Mouse (Mus musculus): ENCODE data around the gene Slc19a3. TPM values are rescaled to one million over a fixed set of nuclear protein-coding genes. Genes with fewer than 3 reads are reported as not detected.

Gene Slc19a3
- polyA plus RNA-seq, 1 experiment: 0.63 TPM

DNA sequence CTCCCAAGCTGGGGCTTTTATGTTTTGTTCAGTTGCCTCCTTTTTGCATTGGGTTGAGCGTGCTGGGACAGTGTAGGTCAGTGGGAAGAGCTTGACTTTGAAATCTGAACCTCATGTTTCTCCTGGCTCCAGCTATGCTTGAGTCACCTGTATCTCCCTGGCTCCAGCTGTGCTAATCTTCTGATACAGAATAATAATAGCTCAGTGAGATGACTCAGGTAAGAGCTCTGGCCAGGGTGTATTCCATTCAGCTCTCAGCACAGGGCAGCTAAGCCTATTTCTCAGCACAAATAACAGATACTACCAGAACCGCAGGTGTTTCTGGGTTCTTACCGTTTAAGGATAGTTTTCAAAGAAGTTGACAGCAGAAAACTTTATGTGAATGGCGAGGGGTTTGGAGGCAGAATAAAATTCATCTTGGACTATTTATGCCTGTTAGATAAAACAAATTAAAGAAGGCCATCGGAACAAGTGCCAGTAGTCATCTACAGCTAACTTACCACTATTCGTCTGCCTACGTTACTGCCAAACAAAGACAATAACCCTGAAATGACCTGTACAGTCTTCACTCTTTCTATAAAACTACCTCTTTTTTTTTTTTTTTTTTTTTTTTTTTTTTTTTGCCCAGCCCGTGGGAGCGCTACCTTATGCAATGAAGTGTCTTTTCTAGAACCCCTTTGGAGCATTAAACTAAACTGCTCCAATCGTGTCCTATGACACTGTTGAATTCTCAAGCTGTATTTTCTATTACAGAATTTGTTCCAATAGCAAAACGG, 1.2 kb downstream of the Slc19a3 start:
- Histone ChIP-seq H3K36me3 (ENCODE audit: control insufficient read depth, insufficient read depth, low read length) (no peaks in the 10 kb centered on the region), H3K4me3 (ENCODE audit: low read depth, low read length) (no peak overlapping the region), H3K27ac (ENCODE audit: insufficient read depth, low read depth, low read length) (no peak overlapping the region), H3K27me3 (ENCODE audit: control insufficient read depth, insufficient read depth, low read length) (no peaks in the 10 kb centered on the region), H3K4me1 (ENCODE audit: control insufficient read depth, insufficient read depth, insufficient read length, low read length) (peaks cover 5% of the 10 kb centered on the region; the same call in 1 of the 2 replicates)
- 76% methylated on average over 11 of the region's 11 CpGs for WGBS
- no peak for TF ChIP-seq CTCF (IDR thresholded peaks at IDR 0.05; ENCODE audit: extremely low read depth, insufficient read length, insufficient replicate concordance, low read depth, low read length)
- no peak for TF ChIP-seq POLR2A (IDR thresholded peaks at IDR 0.05; ENCODE audit: low read depth, low read length)

GRCm38 (mm10) chr1:83034509-83034908, 3.7 kb downstream of the Slc19a3 start:
- H3K4me3 ChIP-seq (ENCODE audit: low read depth, low read length): no peak overlapping the region
- 81% methylated on average over 5 of the region's 5 CpGs for WGBS
- TF ChIP-seq CTCF (IDR thresholded peaks at IDR 0.05; ENCODE audit: extremely low read depth, insufficient read length, insufficient replicate concordance, low read depth, low read length): no peak
- no peak for TF ChIP-seq POLR2A (IDR thresholded peaks at IDR 0.05; ENCODE audit: low read depth, low read length)
- H3K4me1 ChIP-seq (ENCODE audit: control insufficient read depth, insufficient read depth, insufficient read length, low read length): peaks cover 5% of the 10 kb centered on the region; the same call in 1 of the 2 replicates
- no peaks in the 10 kb centered on the region for H3K36me3 ChIP-seq (ENCODE audit: control insufficient read depth, insufficient read depth, low read length)
- H3K27me3 ChIP-seq (ENCODE audit: control insufficient read depth, insufficient read depth, low read length): no peaks in the 10 kb centered on the region
- no peak overlapping the region for H3K27ac ChIP-seq (ENCODE audit: insufficient read depth, low read depth, low read length)

DNA sequence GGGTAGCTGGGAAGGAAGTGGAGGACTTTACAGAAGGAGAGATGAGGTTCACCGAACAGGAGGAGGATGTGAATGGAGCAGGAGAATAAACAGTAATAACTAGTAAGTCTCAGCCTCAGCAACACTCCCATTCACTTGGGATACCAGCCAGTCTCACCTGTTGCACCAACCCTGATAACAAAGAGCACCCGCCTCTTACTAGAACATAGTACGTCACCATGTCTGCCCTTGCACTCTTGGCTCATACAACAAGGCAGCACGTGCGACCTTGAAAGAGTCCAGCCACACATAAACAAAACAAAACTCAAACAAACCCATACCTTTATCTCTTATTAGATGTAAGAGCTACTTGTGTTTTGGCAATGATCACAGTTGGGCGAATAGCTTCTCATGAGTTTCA, 5.7 kb downstream of the Slc19a3 start:
- TF ChIP-seq POLR2A (IDR thresholded peaks at IDR 0.05; ENCODE audit: low read depth, low read length): no peak
- no peak for TF ChIP-seq CTCF (IDR thresholded peaks at IDR 0.05; ENCODE audit: extremely low read depth, insufficient read length, insufficient replicate concordance, low read depth, low read length)
- H3K27me3 ChIP-seq (ENCODE audit: control insufficient read depth, insufficient read depth, low read length): no peaks in the 10 kb centered on the region
- H3K27ac ChIP-seq (ENCODE audit: insufficient read depth, low read depth, low read length): no peak overlapping the region
- no peaks in the 10 kb centered on the region for H3K4me1 ChIP-seq (ENCODE audit: control insufficient read depth, insufficient read depth, insufficient read length, low read length)
- H3K36me3 ChIP-seq (ENCODE audit: control insufficient read depth, insufficient read depth, low read length): no peaks in the 10 kb centered on the region
- no peak overlapping the region for H3K4me3 ChIP-seq (ENCODE audit: low read depth, low read length)
- 38% methylated on average over 6 of the region's 6 CpGs for WGBS

DNA sequence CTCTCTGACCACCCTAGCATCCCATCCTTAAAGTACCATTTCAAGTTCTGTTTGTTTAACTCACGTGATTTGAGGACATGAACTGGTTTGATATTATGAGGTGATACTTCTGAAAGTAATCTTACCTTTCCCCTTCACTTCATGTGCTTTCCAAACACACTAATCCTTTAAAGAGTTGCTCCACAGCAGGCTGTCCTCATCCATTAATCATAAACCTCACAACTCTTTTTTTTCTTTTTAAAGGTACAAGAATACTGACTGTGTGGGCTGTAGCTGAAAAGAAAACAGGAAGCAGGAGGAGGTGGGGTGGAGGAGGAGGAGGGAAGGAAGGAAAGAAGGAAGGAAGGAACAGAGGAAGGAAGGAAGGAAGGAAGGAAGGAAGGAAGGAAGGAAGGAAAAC, 6.3 kb downstream of the Slc19a3 start:
- no peaks in the 10 kb centered on the region for H3K4me1 ChIP-seq (ENCODE audit: control insufficient read depth, insufficient read depth, insufficient read length, low read length)
- no peaks in the 10 kb centered on the region for H3K36me3 ChIP-seq (ENCODE audit: control insufficient read depth, insufficient read depth, low read length)
- no peak for TF ChIP-seq POLR2A (IDR thresholded peaks at IDR 0.05; ENCODE audit: low read depth, low read length)
- no peak for TF ChIP-seq CTCF (IDR thresholded peaks at IDR 0.05; ENCODE audit: extremely low read depth, insufficient read length, insufficient replicate concordance, low read depth, low read length)
- 29% methylated on average over 1 of the region's 1 CpGs for WGBS
- no peaks in the 10 kb centered on the region for H3K27me3 ChIP-seq (ENCODE audit: control insufficient read depth, insufficient read depth, low read length)
- H3K27ac ChIP-seq (ENCODE audit: insufficient read depth, low read depth, low read length): no peak overlapping the region
- H3K4me3 ChIP-seq (ENCODE audit: low read depth, low read length): no peak overlapping the region

- Histone ChIP-seq H3K36me3 (ENCODE audit: control insufficient read depth, insufficient read depth, low read length) (no peaks in the 10 kb centered on the region), H3K27me3 (ENCODE audit: control insufficient read depth, insufficient read depth, low read length) (no peaks in the 10 kb centered on the region), H3K4me1 (ENCODE audit: control insufficient read depth, insufficient read depth, insufficient read length, low read length) (no peaks in the 10 kb centered on the region; the same call in 1 of the 2 replicates), H3K27ac (ENCODE audit: insufficient read depth, low read depth, low read length) (no peak overlapping the region), H3K4me3 (ENCODE audit: low read depth, low read length) (no peak overlapping the region)
- 31% methylated on average over 1 of the region's 1 CpGs for WGBS
- no peak for TF ChIP-seq CTCF (IDR thresholded peaks at IDR 0.05; ENCODE audit: extremely low read depth, insufficient read length, insufficient replicate concordance, low read depth, low read length)
- TF ChIP-seq POLR2A (IDR thresholded peaks at IDR 0.05; ENCODE audit: low read depth, low read length): no peak
Observed at GRCm38 (mm10) chr1:83016556-83016955, 21.7 kb downstream of the Slc19a3 start.

DNA sequence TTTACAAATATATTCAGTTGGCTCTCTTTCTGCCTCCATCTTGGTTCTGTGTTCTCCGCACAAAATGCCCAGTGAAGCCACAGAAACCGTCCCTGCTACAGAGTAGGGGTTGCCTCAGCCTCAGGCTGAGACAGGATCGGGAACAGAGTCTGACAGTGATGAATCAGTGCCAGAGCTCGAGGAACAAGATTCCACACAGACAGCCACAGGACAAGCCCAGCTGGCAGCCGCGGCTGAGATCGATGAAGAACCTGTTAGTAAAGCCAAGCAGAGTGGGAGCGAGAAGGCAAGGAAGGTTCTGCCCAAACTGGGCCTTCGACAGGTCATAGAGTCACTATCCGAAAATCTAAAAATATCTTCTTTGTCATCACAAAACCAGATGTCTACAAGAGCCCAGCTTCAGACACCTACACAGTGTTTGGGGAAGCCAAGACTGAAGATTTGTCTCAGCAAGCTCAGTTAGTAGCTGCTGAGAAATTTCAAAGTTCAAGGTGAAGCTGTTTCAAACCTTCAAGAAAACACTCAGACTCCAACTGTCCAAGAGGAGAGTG, 22.8 kb downstream of the Slc19a3 start:
- Histone ChIP-seq H3K4me1 (ENCODE audit: control insufficient read depth, insufficient read depth, insufficient read length, low read length) (no peaks in the 10 kb centered on the region; the same call in 1 of the 2 replicates), H3K4me3 (ENCODE audit: low read depth, low read length) (no peak overlapping the region), H3K27ac (ENCODE audit: insufficient read depth, low read depth, low read length) (no peak overlapping the region; the same call in 1 of the 2 replicates), H3K36me3 (ENCODE audit: control insufficient read depth, insufficient read depth, low read length) (no peaks in the 10 kb centered on the region), H3K27me3 (ENCODE audit: control insufficient read depth, insufficient read depth, low read length) (no peaks in the 10 kb centered on the region)
- TF ChIP-seq CTCF (IDR thresholded peaks at IDR 0.05; ENCODE audit: extremely low read depth, insufficient read length, insufficient replicate concordance, low read depth, low read length) (no peak), POLR2A (IDR thresholded peaks at IDR 0.05; ENCODE audit: low read depth, low read length) (no peak)
- WGBS: 60% methylated on average over 10 of the region's 10 CpGs

DNA sequence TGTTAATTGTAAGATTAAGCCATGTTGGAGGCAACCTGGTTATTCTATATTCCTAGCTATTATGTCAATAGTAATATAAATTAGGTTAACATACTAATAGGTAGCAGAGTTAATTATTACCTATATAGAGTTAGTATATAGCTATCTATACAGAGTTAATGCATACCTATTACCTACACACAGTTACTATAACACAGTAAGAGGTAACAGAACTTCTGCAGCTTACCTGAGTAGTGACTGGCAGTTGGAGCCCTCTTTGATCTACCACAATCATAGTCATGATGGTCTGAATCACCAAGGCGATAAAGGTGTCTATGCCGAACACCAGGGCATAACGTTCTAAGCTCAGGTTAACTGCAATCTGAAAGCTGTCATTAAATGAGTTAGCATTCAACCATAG, 23.8 kb downstream of the Slc19a3 start:
- Histone ChIP-seq H3K27ac (ENCODE audit: insufficient read depth, low read depth, low read length) (no peak overlapping the region), H3K27me3 (ENCODE audit: control insufficient read depth, insufficient read depth, low read length) (no peaks in the 10 kb centered on the region), H3K4me3 (ENCODE audit: low read depth, low read length) (no peak overlapping the region), H3K4me1 (ENCODE audit: control insufficient read depth, insufficient read depth, insufficient read length, low read length) (no peaks in the 10 kb centered on the region; the same call in 1 of the 2 replicates), H3K36me3 (ENCODE audit: control insufficient read depth, insufficient read depth, low read length) (no peaks in the 10 kb centered on the region)
- WGBS: 38% methylated on average over 3 of the region's 3 CpGs
- TF ChIP-seq CTCF (IDR thresholded peaks at IDR 0.05; ENCODE audit: extremely low read depth, insufficient read length, insufficient replicate concordance, low read depth, low read length): no peak
- TF ChIP-seq POLR2A (IDR thresholded peaks at IDR 0.05; ENCODE audit: low read depth, low read length): no peak

Measured in small intestine, adult 2 months (tissue).